14 mouse cellular contexts compared by ENCODE assay signal in genomic region chr4:149728810-149729209, GRCm38 (mm10). TPM values are rescaled to one million over a fixed set of nuclear protein-coding genes. Genes with fewer than 3 reads are reported as not detected.
DNase-seq lines count a peak whose midpoint lies in the region; ATAC-seq lines count a peak whose summit lies in the region.
"Had no signal": no experiment of that assay in that cellular context is flagged by ENCODE, and none has a peak within 500 bp of the region (broad histone marks: within the 10 kb centered on the region; RNA-seq: fewer than 3 reads in every experiment).

No protein-coding gene starts in this region.

- no peak overlapping the region for H3K27ac ChIP-seq in brown adipose tissue, adult 24 weeks (replicated peaks; ENCODE audit: low read depth, low read length)
- H3K27ac ChIP-seq in limb, embryonic 15.5 days: 0 out of 2 replicates have a peak overlapping the region, but pooled peaks have one; percentile 40
- H3K27ac ChIP-seq in hindbrain, embryonic 11.5 days (ENCODE audit: low read depth, low read length): no peak overlapping the region
- H3K27ac ChIP-seq in hindbrain, embryonic 13.5 days: no peak overlapping the region
- H3K27ac ChIP-seq: forebrain, embryonic 12.5 days; hindbrain, postnatal 0 days had no signal

- intact Hi-C loops in heart, postnatal 25 days (cut with DNase I): no loop called here

- peaks cover 27% of the 10 kb centered on the region for H3K4me1 ChIP-seq in brown adipose tissue, adult 24 weeks (ENCODE audit: control insufficient read depth, insufficient read depth, insufficient read length, low read length)
- H3K4me1 ChIP-seq in limb, embryonic 15.5 days: peaks cover 26% of the 10 kb centered on the region
- H3K4me1 ChIP-seq in hindbrain, embryonic 11.5 days (replicated peaks; ENCODE audit: control insufficient read depth, insufficient read depth, low read length): peaks cover 9% of the 10 kb centered on the region
- H3K4me1 ChIP-seq in hindbrain, embryonic 13.5 days (replicated peaks): peaks cover 51% of the 10 kb centered on the region

- no peak for ATAC-seq in limb, embryonic 15.5 days (ENCODE audit: insufficient number of reproducible peaks, low FRiP score, low TSS enrichment, low read depth)
- no peak for ATAC-seq in hindbrain, embryonic 11.5 days (ENCODE audit: low FRiP score)
- ATAC-seq in hindbrain, embryonic 13.5 days (ENCODE audit: low FRiP score): no peak
- ATAC-seq: hindbrain, postnatal 0 days had no signal

- DNase-seq in heart, adult 18-20 months: peak; percentile 63 to 80
- no peak for DNase-seq in heart, postnatal 25 days (ENCODE audit: low spot score)
- peak; percentile 33 for DNase-seq in 416B (ENCODE audit: low read depth)
- DNase-seq in hindbrain, embryonic 11.5 days (ENCODE audit: low spot score): no peak
- no peak for DNase-seq in embryo, embryonic 11 days
- DNase-seq: cerebellum, postnatal 14 days; midbrain, embryonic 14.5 days; thymus, postnatal 14 days had no signal

- no peak overlapping the region for H3K4me2 ChIP-seq in limb, embryonic 15.5 days
- H3K4me2 ChIP-seq in hindbrain, embryonic 11.5 days (replicated peaks; ENCODE audit: low read depth, low read length): no peak overlapping the region
- no peak overlapping the region for H3K4me2 ChIP-seq in hindbrain, embryonic 13.5 days
- H3K4me2 ChIP-seq: forebrain, embryonic 12.5 days had no signal

- H3K4me3 ChIP-seq in brown adipose tissue, adult 24 weeks (ENCODE audit: insufficient read depth, low read depth, low read length): peak overlapping the region; percentile 25; the same call in 1 of the 2 replicates
- no peak overlapping the region for H3K4me3 ChIP-seq in limb, embryonic 15.5 days
- no peak overlapping the region for H3K4me3 ChIP-seq in hindbrain, embryonic 11.5 days (ENCODE audit: low read depth, low read length)
- H3K4me3 ChIP-seq in hindbrain, embryonic 13.5 days: no peak overlapping the region
- H3K4me3 ChIP-seq: forebrain, embryonic 12.5 days had no signal

- H3K9me3 ChIP-seq in limb, embryonic 15.5 days: no peaks in the 10 kb centered on the region
- H3K9me3 ChIP-seq in hindbrain, embryonic 11.5 days (ENCODE audit: control insufficient read depth, low read length): no peaks in the 10 kb centered on the region
- no peaks in the 10 kb centered on the region for H3K9me3 ChIP-seq in hindbrain, embryonic 13.5 days
- H3K9me3 ChIP-seq: forebrain, embryonic 12.5 days had no signal

- H3K36me3 ChIP-seq in limb, embryonic 15.5 days: peaks cover 74% of the 10 kb centered on the region
- peaks cover 15% of the 10 kb centered on the region; the same call in 1 of the 2 replicates for H3K36me3 ChIP-seq in hindbrain, embryonic 11.5 days (ENCODE audit: control insufficient read depth, insufficient read depth, low read length)
- H3K36me3 ChIP-seq in hindbrain, embryonic 13.5 days: peaks cover 74% of the 10 kb centered on the region

- no peaks in the 10 kb centered on the region for H3K27me3 ChIP-seq in limb, embryonic 15.5 days
- no peaks in the 10 kb centered on the region for H3K27me3 ChIP-seq in hindbrain, embryonic 11.5 days (ENCODE audit: control insufficient read depth, insufficient read depth, low read length)
- H3K27me3 ChIP-seq in hindbrain, embryonic 13.5 days: no peaks in the 10 kb centered on the region
- H3K27me3 ChIP-seq: CH12.LX; forebrain, embryonic 12.5 days had no signal

- H3K9ac ChIP-seq in limb, embryonic 15.5 days: no peak overlapping the region
- no peak overlapping the region for H3K9ac ChIP-seq in hindbrain, embryonic 11.5 days (ENCODE audit: low read depth, low read length)
- H3K9ac ChIP-seq in hindbrain, embryonic 13.5 days: no peak overlapping the region
- H3K9ac ChIP-seq: forebrain, embryonic 12.5 days had no signal

- 69% methylated on average over 8 of the region's 8 CpGs for WGBS in limb, embryonic 15.5 days
- 80% methylated on average over 8 of the region's 8 CpGs for WGBS in hindbrain, embryonic 11.5 days
- 73% methylated on average over 8 of the region's 8 CpGs for WGBS in hindbrain, embryonic 13.5 days

RNA-seq across cellular contexts. Expression of gene Tmem201, which starts 9.0 kb away (rescaled TPM):
- 10 to 100 TPM; 85.2 to 90.5 TPM for total RNA-seq in heart, adult 18-20 months (2021)
- total RNA-seq in heart, postnatal 25 days (2021): 10 to 100 TPM; 82.3 to 89.7 TPM
- 9.2 and 9.6 TPM in 2 replicates for polyA plus RNA-seq in brown adipose tissue, adult 24 weeks (2012; ENCODE audit: insufficient read depth, insufficient read length, missing spikeins)
- 25.0 and 27.7 TPM in 2 replicates for polyA plus RNA-seq in limb, embryonic 15.5 days (2015; fragmentation: Nextera tagmentation; extraction: Ambion mirVana)
- polyA plus RNA-seq in hindbrain, embryonic 11.5 days (2014; fragmentation: Nextera tagmentation; extraction: Ambion mirVana): 17.9 and 19.3 TPM in 2 replicates
- polyA plus RNA-seq in hindbrain, embryonic 13.5 days (2015; fragmentation: Nextera tagmentation; extraction: Ambion mirVana): 36.3 and 41.2 TPM in 2 replicates

RNA-seq across cellular contexts. Expression of gene Pik3cd, which starts 26.4 kb away (rescaled TPM):
- total RNA-seq in heart, adult 18-20 months (2021): 1 to 10 TPM; 3.5 to 5.6 TPM
- 1 to 10 TPM; 4.0 to 4.3 TPM for total RNA-seq in heart, postnatal 25 days (2021)
- 0.96 and 1.6 TPM in 2 replicates for polyA plus RNA-seq in brown adipose tissue, adult 24 weeks (2012; ENCODE audit: insufficient read depth, insufficient read length, missing spikeins)
- polyA plus RNA-seq in limb, embryonic 15.5 days (2015; fragmentation: Nextera tagmentation; extraction: Ambion mirVana): 4.1 and 5.1 TPM in 2 replicates
- polyA plus RNA-seq in hindbrain, embryonic 11.5 days (2014; fragmentation: Nextera tagmentation; extraction: Ambion mirVana): 10.1 and 11.3 TPM in 2 replicates
- 17.1 and 18.1 TPM in 2 replicates for polyA plus RNA-seq in hindbrain, embryonic 13.5 days (2015; fragmentation: Nextera tagmentation; extraction: Ambion mirVana)

RNA-seq across cellular contexts. Expression of gene Slc25a33, which starts 45.3 kb away (rescaled TPM):
- 10 to 100 TPM; 22.7 to 25.7 TPM for total RNA-seq in heart, adult 18-20 months (2021)
- 10 to 100 TPM; 22.5 to 30.5 TPM for total RNA-seq in heart, postnatal 25 days (2021)
- 24.0 and 24.2 TPM in 2 replicates for polyA plus RNA-seq in brown adipose tissue, adult 24 weeks (2012; ENCODE audit: insufficient read depth, insufficient read length, missing spikeins)
- 7.9 and 9.4 TPM in 2 replicates for polyA plus RNA-seq in limb, embryonic 15.5 days (2015; fragmentation: Nextera tagmentation; extraction: Ambion mirVana)
- polyA plus RNA-seq in hindbrain, embryonic 11.5 days (2014; fragmentation: Nextera tagmentation; extraction: Ambion mirVana): 22.0 and 23.6 TPM in 2 replicates
- 27.6 and 28.3 TPM in 2 replicates for polyA plus RNA-seq in hindbrain, embryonic 13.5 days (2015; fragmentation: Nextera tagmentation; extraction: Ambion mirVana)

Comparison
In these comparisons a context has a peak if more than half of its experiments do, and no peak if none do; other contexts are left out.
1. DNase-seq: peak in heart, adult 18-20 months (2 of 2) and 416B (single experiment); none in heart, postnatal 25 days (single experiment), hindbrain, embryonic 11.5 days (single experiment) and embryo, embryonic 11 days (single experiment).